Mouse (Mus musculus): ENCODE measurements around the gene Irf8.

GRCm38 (mm10) chr8:120705163-120705562 is 31.0 kb upstream of the Irf8 start:
- no peak for TF ChIP-seq CTCF (IDR thresholded peaks at IDR 0.05; ENCODE audit: low read depth)
- TF ChIP-seq EP300 (IDR thresholded peaks at IDR 0.05; ENCODE audit: low read depth): no peak
